Mouse (Mus musculus) myocyte (in vitro differentiated cells): ENCODE measurements around the gene Ak8. TPM values are rescaled to one million over a fixed set of nuclear protein-coding genes. Genes with fewer than 3 reads are reported as not detected.
A peak's percentile ranks its signal among the peaks of the same experiment; 100 is the strongest.

Experiments used
- H3K27me3 ChIP-seq: one replicate; pipeline ENCODE4 v1.6.1; 2011; ENCODE audit not compliant: control insufficient read depth, insufficient read depth, insufficient read length
- H3K36me3 ChIP-seq: one replicate; pipeline ENCODE4 v1.6.1; 2011; ENCODE audit not compliant: control insufficient read depth, insufficient read depth
- H3K4me2 ChIP-seq: one replicate; pipeline ENCODE4 v1.6.1; 2011; ENCODE audit warnings: low read depth, control low read depth
- H3K4me3 ChIP-seq: one replicate; pipeline ENCODE4 v1.5.1; 2011; ENCODE audit warnings: mild to moderate bottlenecking, control low read depth, moderate library complexity
- H3K79me2 ChIP-seq: one replicate; pipeline ENCODE4 v1.6.1; 2011; ENCODE audit not compliant: control insufficient read depth, insufficient read depth
- H3ac ChIP-seq: one replicate; pipeline ENCODE4 v1.6.1; 2011; ENCODE audit not compliant: control insufficient read depth, insufficient read length
- CEBPB ChIP-seq: IDR thresholded peaks from 2 replicates; pipeline ENCODE4 v1.6.1; 2011; ENCODE audit warnings: mild to moderate bottlenecking, moderate library complexity; ENCODE audit not compliant: poor library complexity, insufficient read depth, severe bottlenecking
- E2F4 ChIP-seq: IDR thresholded peaks from one replicate; pipeline ENCODE4 v1.6.1; 2011; ENCODE audit warnings: mild to moderate bottlenecking, control low read depth, moderate library complexity; ENCODE audit not compliant: insufficient read depth
- MAX ChIP-seq: IDR thresholded peaks from one replicate; pipeline ENCODE4 v1.6.1; 2011; ENCODE audit warnings: low read depth, mild to moderate bottlenecking, control low read depth
- MYOD1 ChIP-seq, 3 experiments: IDR thresholded peaks; one replicate each; pipeline ENCODE4 v1.6.1; 2011; ENCODE audit warnings: control low read depth in 2 of 3, low read depth in 2 of 3, mild to moderate bottlenecking in 2 of 3, moderate library complexity in 1 of 3; ENCODE audit not compliant: insufficient read length in 2 of 3, control insufficient read depth in 1 of 3
- MYOG ChIP-seq, 3 experiments: IDR thresholded peaks; one replicate each; pipeline ENCODE4 v1.6.1; 2011; ENCODE audit warnings: control low read depth in 2 of 3, low read depth in 2 of 3, mild to moderate bottlenecking in 2 of 3; ENCODE audit not compliant: insufficient read length in 2 of 3, control insufficient read depth in 1 of 3, insufficient read depth in 1 of 3
- POLR2A ChIP-seq: IDR thresholded peaks from one replicate; pipeline ENCODE4 v1.6.1; 2011; ENCODE audit warnings: low read depth, mild to moderate bottlenecking, control low read depth, moderate library complexity; ENCODE audit not compliant: insufficient read length
- POLR2AphosphoS2 ChIP-seq: IDR thresholded peaks from one replicate; pipeline ENCODE4 v1.6.1; 2011; ENCODE audit warnings: low read depth, control low read depth; ENCODE audit not compliant: insufficient read length
- REST ChIP-seq: IDR thresholded peaks from one replicate; pipeline ENCODE4 v1.6.1; 2011; ENCODE audit warnings: mild to moderate bottlenecking, control low read depth, moderate library complexity; ENCODE audit not compliant: insufficient read depth, insufficient read length
- TCF3 ChIP-seq: IDR thresholded peaks from one replicate; pipeline ENCODE4 v1.6.1; 2011; ENCODE audit warnings: low read depth, control low read depth; ENCODE audit not compliant: insufficient read length
- USF1 ChIP-seq: IDR thresholded peaks from one replicate; pipeline ENCODE4 v1.6.1; 2011; ENCODE audit warnings: low read depth, mild to moderate bottlenecking, control low read depth, moderate library complexity
- polyA plus RNA-seq: library from polyadenylated mRNA; unstranded; fragments of >200 nt; fragmentation: generic; extraction: Trizol; gene quantifications from one replicate; pipeline ENCODE4 v1.2.1, GENCODE M21; 2012; ENCODE audit warnings: missing spikeins

Ak8 gene
- polyA plus RNA-seq, 1 experiment = 0.59 TPM

- Histone ChIP-seq H3K4me2 (no peak overlapping the region), H3K79me2 (no peaks in the 10 kb centered on the region), H3K27me3 (no peaks in the 10 kb centered on the region), H3ac (no peak overlapping the region), H3K4me3 (no peak overlapping the region), H3K36me3 (no peaks in the 10 kb centered on the region)
- TF ChIP-seq CEBPB = no peak
Measured at GRCm38 (mm10) chr2:28818866-28819265, 118.9 kb downstream of the Ak8 start.

- H3K4me2 ChIP-seq = no peak overlapping the region
- H3K4me3 ChIP-seq = no peak overlapping the region
- no peaks in the 10 kb centered on the region for H3K27me3 ChIP-seq
- peaks cover 44% of the 10 kb centered on the region for H3K79me2 ChIP-seq
- no peak overlapping the region for H3ac ChIP-seq
- H3K36me3 ChIP-seq = peaks cover 62% of the 10 kb centered on the region
- TF ChIP-seq MYOD1 (IDR thresholded peaks at IDR 0.05; ENCODE audit: control insufficient read depth in 1 of 3, insufficient read length in 2 of 3, low read depth in 2 of 3) (peak in 1 of 3 experiments; percentile 32), USF1 (no peak)
Measured at GRCm38 (mm10) chr2:28829265-28829664, 129.3 kb downstream of the Ak8 start.

GRCm38 (mm10) chr2:28836181-28836940, 136.4 kb downstream of the Ak8 start:
- Histone ChIP-seq H3ac (no peak overlapping the region), H3K27me3 (no peaks in the 10 kb centered on the region), H3K4me2 (peak overlapping the region; percentile 91), H3K4me3 (no peak overlapping the region), H3K79me2 (peaks cover 93% of the 10 kb centered on the region), H3K36me3 (peaks cover 19% of the 10 kb centered on the region)
- peak in 1 of 3 experiments; percentile 57 for TF ChIP-seq MYOD1 (IDR thresholded peaks at IDR 0.05; ENCODE audit: control insufficient read depth in 1 of 3, insufficient read length in 2 of 3, low read depth in 2 of 3)
- peak in 1 of 3 experiments; percentile 41 for TF ChIP-seq MYOG (IDR thresholded peaks at IDR 0.05; ENCODE audit: control insufficient read depth in 1 of 3, insufficient read depth in 1 of 3, insufficient read length in 2 of 3, low read depth in 2 of 3)
- no peak for TF ChIP-seq TCF3

- H3K27me3 ChIP-seq = no peaks in the 10 kb centered on the region
- no peak for TF ChIP-seq MAX
- peak in 1 of 3 experiments; percentile 18 for TF ChIP-seq MYOD1 (IDR thresholded peaks at IDR 0.05; ENCODE audit: control insufficient read depth in 1 of 3, insufficient read length in 2 of 3, low read depth in 2 of 3)
- no peak for TF ChIP-seq E2F4
- peaks cover 3% of the 10 kb centered on the region for H3K36me3 ChIP-seq
- H3ac ChIP-seq = peak overlapping the region; percentile 77
- H3K4me2 ChIP-seq = peak overlapping the region; percentile 91
- H3K4me3 ChIP-seq = peak overlapping the region; percentile 94
- peaks cover 79% of the 10 kb centered on the region for H3K79me2 ChIP-seq
Measured at GRCm38 (mm10) chr2:28839501-28840221, 139.7 kb downstream of the Ak8 start.

GRCm38 (mm10) chr2:28840222-28840951, 140.4 kb downstream of the Ak8 start, which contains the start of the genes Gtf3c4 and Ddx31:
Gene Gtf3c4, minus strand, starts transcription at chr2:28840360.
Gene Ddx31, plus strand, starts transcription at chr2:28840406.
- no peak for TF ChIP-seq CEBPB
- no peak for TF ChIP-seq TCF3
- TF ChIP-seq MYOD1 (IDR thresholded peaks at IDR 0.05; ENCODE audit: control insufficient read depth in 1 of 3, insufficient read length in 2 of 3, low read depth in 2 of 3) = peak in 1 of 3 experiments; percentile 2
- TF ChIP-seq POLR2AphosphoS2 = peak; percentile 69
- peak; percentile 76 for TF ChIP-seq POLR2A
- TF ChIP-seq MAX = peak; percentile 98
- no peak for TF ChIP-seq USF1
- Histone ChIP-seq H3K36me3 (peaks cover 3% of the 10 kb centered on the region), H3K79me2 (peaks cover 72% of the 10 kb centered on the region), H3K27me3 (no peaks in the 10 kb centered on the region), H3K4me2 (peak within 1 kb of the TSS; percentile 91), H3K4me3 (peak within 1 kb of the TSS; percentile 94), H3ac (peak within 1 kb of the TSS; percentile 77)

GRCm38 (mm10) chr2:28842042-28842441, 142.1 kb downstream of the Ak8 start:
- peak overlapping the region; percentile 86 for H3K4me2 ChIP-seq
- TF ChIP-seq USF1 (no peak), REST (no peak)
- peaks cover 19% of the 10 kb centered on the region for H3K36me3 ChIP-seq
- H3ac ChIP-seq = no peak overlapping the region
- peak overlapping the region; percentile 94 for H3K4me3 ChIP-seq
- H3K27me3 ChIP-seq = no peaks in the 10 kb centered on the region
- H3K79me2 ChIP-seq = peaks cover 58% of the 10 kb centered on the region
